Mouse (Mus musculus) liver, adult 2 months (tissue): Measurements from ENCODE around the gene Gabrr2.

Experiments
- CTCF ChIP-seq: fragments of 200-500 bp; IDR thresholded peaks from 2 replicates; pipeline ENCODE4 v1.5.1; 2011; ENCODE audit warnings: low read depth, low read length, control low read depth
- POLR2A ChIP-seq: fragments of 200-500 bp; IDR thresholded peaks from 2 replicates; pipeline ENCODE4 v1.6.1; 2011; ENCODE audit warnings: low read length, control low read depth; ENCODE audit not compliant: insufficient read depth; ENCODE audit errors: extremely low read depth

- TF ChIP-seq CTCF (no peak), POLR2A (no peak)
Observed at GRCm38 (mm10) chr4:33077724-33078123, 14.9 kb downstream of the Gabrr2 start.
